Mouse (Mus musculus) ES-E14 (cell line): ENCODE measurements around the gene Nudt13. TPM values are rescaled to one million over a fixed set of nuclear protein-coding genes. Genes with fewer than 3 reads are reported as not detected.

Experiments
- DNase-seq: peaks from one replicate; pipeline ENCODE4 v3.0.0-alpha.2; 2013; ENCODE audit warnings: low read depth, low spot score
- H3K27ac ChIP-seq: 2 replicates; pipeline ENCODE4 v1.5.1; 2012; ENCODE audit warnings: low read depth, mild to moderate bottlenecking, low read length, moderate library complexity, mixed read lengths; ENCODE audit not compliant: poor library complexity, insufficient read depth, severe bottlenecking
- H3K36me3 ChIP-seq: 2 replicates; pipeline ENCODE4 v1.6.1; 2012; ENCODE audit warnings: mild to moderate bottlenecking, low read length, moderate library complexity, mixed read lengths; ENCODE audit not compliant: control insufficient read depth, poor library complexity, insufficient read depth, severe bottlenecking
- H3K4me1 ChIP-seq, 2 experiments: fragments of 150-350 bp in 1 of 2; sonication (generic) in 1 of 2; 2 replicates each; pipeline ENCODE4 v1.6.1; 2012; ENCODE audit warnings: low read length in 2 of 2, mild to moderate bottlenecking in 1 of 2, mixed read lengths in 1 of 2; ENCODE audit not compliant: control insufficient read depth in 2 of 2, insufficient read depth in 2 of 2, poor library complexity in 1 of 2
- H3K4me3 ChIP-seq, 2 experiments: fragments of 150-350 bp in 1 of 2; sonication (generic) in 1 of 2; 2 replicates each; pipeline ENCODE4 v1.5.1; 2012; ENCODE audit warnings: low read length in 2 of 2, low read depth in 1 of 2, mild to moderate bottlenecking in 1 of 2, mixed read lengths in 1 of 2; ENCODE audit not compliant: insufficient read depth in 1 of 2, poor library complexity in 1 of 2, severe bottlenecking in 1 of 2
- H3K9ac ChIP-seq: 2 replicates; pipeline ENCODE4 v1.6.1; 2012; ENCODE audit warnings: low read depth, mild to moderate bottlenecking, low read length, mixed read lengths; ENCODE audit not compliant: poor library complexity, insufficient read depth, severe bottlenecking
- H3K9me3 ChIP-seq: fragments of 150-350 bp; sonication (generic); 2 replicates; pipeline ENCODE4 v1.6.1; 2012; ENCODE audit warnings: low read depth, mild to moderate bottlenecking, low read length; ENCODE audit not compliant: control insufficient read depth, insufficient read depth
- CHD2 ChIP-seq: IDR thresholded peaks from 2 replicates; pipeline ENCODE4 v1.6.1; 2014; ENCODE audit warnings: mild to moderate bottlenecking, low read depth, low read length, inconsistent platforms
- HCFC1 ChIP-seq: IDR thresholded peaks from 2 replicates; pipeline ENCODE4 v1.6.1; 2012; ENCODE audit warnings: low read length, inconsistent platforms, borderline replicate concordance; ENCODE audit not compliant: insufficient read depth
- MAFK ChIP-seq: IDR thresholded peaks from 2 replicates; pipeline ENCODE4 v1.6.1; 2014; ENCODE audit warnings: mild to moderate bottlenecking, low read depth, low read length, inconsistent platforms; ENCODE audit not compliant: insufficient read depth
- ZC3H11A ChIP-seq: IDR thresholded peaks from 2 replicates; pipeline ENCODE4 v1.6.1; 2012; ENCODE audit warnings: low read depth, mild to moderate bottlenecking, inconsistent platforms, low read length, borderline replicate concordance
- ZNF384 ChIP-seq: IDR thresholded peaks from 2 replicates; pipeline ENCODE4 v1.6.1; 2012; ENCODE audit warnings: low read depth, low read length, inconsistent platforms
- in situ Hi-C, 2 experiments: fragments of 600-800 bp; cut with MboI; formaldehyde crosslinking; loops; one replicate each; pipeline ENCODE4 v1.15.1; 2025; ENCODE audit warnings: low sequenced_read_pairs in 2 of 2, inconsistent platforms in 1 of 2; ENCODE audit not compliant: unreplicated experiment in 2 of 2
- total RNA-seq: library from RNA; depleted of rRNA; stranded (reverse); fragments of 300-350 nt; gene quantifications from 2 replicates; pipeline ENCODE4 v1.2.3, GENCODE M21; 2012

The Nudt13 gene
- total RNA-seq, 1 experiment, result 9.4 TPM

DNA sequence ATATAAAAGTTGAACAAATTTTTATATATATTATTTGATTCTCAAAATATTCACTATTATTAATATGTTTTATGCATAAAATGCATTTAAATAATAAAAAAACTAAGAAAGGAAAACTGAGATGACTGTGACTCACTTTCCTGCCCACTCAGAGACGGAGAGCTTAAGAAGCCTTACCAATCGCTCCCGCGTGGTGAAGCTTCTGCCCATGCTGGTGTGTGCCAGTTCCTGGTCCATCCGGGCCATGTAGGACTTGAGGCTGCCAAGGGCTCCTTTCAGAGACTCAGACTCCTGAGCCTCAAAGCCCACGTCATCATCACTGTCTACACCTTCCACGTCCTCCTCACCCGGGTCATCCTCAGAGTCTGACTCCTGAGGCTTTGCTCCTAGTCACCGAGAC, 29.7 kb downstream of the Nudt13 start:
- in situ Hi-C loops, result no loop called here
- Histone ChIP-seq H3K9me3 (no peaks in the 10 kb centered on the region), H3K27ac (no peak overlapping the region), H3K4me3 (no peak overlapping the region), H3K36me3 (peaks cover 8% of the 10 kb centered on the region; the same call in 1 of the 2 replicates), H3K4me1 (peaks cover 0 to 2% of the 10 kb centered on the region in 2 experiments; a peak in 1 of 4 replicates), H3K9ac (no peak overlapping the region)
- TF ChIP-seq ZC3H11A, result no peak
- no peak for TF ChIP-seq CHD2
- no peak for TF ChIP-seq ZNF384
- TF ChIP-seq MAFK, result no peak
- no peak for TF ChIP-seq HCFC1
- DNase-seq, result no peak

- H3K36me3 ChIP-seq, result peaks cover 17% of the 10 kb centered on the region
- TF ChIP-seq HCFC1 (no peak), CHD2 (no peak), MAFK (no peak), ZC3H11A (no peak), ZNF384 (no peak)
- H3K9me3 ChIP-seq, result no peaks in the 10 kb centered on the region
- in situ Hi-C loops, result no loop called here
- H3K27ac ChIP-seq, result no peak overlapping the region
- DNase-seq, result peak; percentile 43
- H3K9ac ChIP-seq, result no peak overlapping the region
- H3K4me1 ChIP-seq, result peaks cover 0 to 2% of the 10 kb centered on the region in 2 experiments; a peak in 1 of 4 replicates
- H3K4me3 ChIP-seq, result peak overlapping the region in 1 of 2 experiments; percentile 6; a peak in 1 of 4 replicates
Measured at GRCm38 (mm10) chr14:20328474-20328873, 34.0 kb downstream of the Nudt13 start.

DNA sequence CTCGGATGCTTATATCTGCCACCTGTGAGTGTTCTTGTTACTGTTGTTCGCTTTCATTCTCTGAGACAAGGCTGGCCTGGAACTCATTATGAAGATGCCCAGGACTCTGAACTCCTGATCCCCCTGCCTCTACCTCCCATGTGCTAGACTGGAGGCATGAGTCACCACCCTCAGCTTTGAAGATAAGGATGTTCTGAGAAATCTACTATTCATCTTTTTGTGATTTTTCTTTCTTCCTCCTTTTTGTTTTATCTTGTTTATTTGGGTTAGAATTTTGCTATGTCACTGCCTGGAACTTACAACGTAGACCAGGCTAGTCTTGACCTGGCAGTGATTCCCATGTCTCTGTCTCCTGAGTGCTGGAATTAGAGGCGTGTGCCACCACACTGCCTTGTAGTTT, 36.8 kb downstream of the Nudt13 start:
- Histone ChIP-seq H3K9ac (no peak overlapping the region), H3K4me3 (no peak overlapping the region), H3K36me3 (peaks cover 30% of the 10 kb centered on the region), H3K9me3 (no peaks in the 10 kb centered on the region), H3K27ac (no peak overlapping the region), H3K4me1 (peaks cover 0 to 2% of the 10 kb centered on the region in 2 experiments; a peak in 1 of 4 replicates)
- DNase-seq, result no peak
- TF ChIP-seq HCFC1 (no peak), ZNF384 (no peak), ZC3H11A (no peak), MAFK (no peak), CHD2 (no peak)
- in situ Hi-C loops, result no loop called here

- in situ Hi-C loops, result no loop called here
- no peaks in the 10 kb centered on the region; the same call in 1 of the 2 replicates for H3K9me3 ChIP-seq
- H3K4me3 ChIP-seq, result no peak overlapping the region
- H3K4me1 ChIP-seq, result no peaks in the 10 kb centered on the region
- no peak overlapping the region for H3K27ac ChIP-seq
- DNase-seq, result no peak
- peaks cover 17% of the 10 kb centered on the region for H3K36me3 ChIP-seq
- H3K9ac ChIP-seq, result no peak overlapping the region
- no peak for TF ChIP-seq ZNF384
- no peak for TF ChIP-seq CHD2
- no peak for TF ChIP-seq HCFC1
- TF ChIP-seq MAFK, result no peak
- TF ChIP-seq ZC3H11A, result no peak
Measured at GRCm38 (mm10) chr14:20339415-20339814, 44.9 kb downstream of the Nudt13 start.

- no peaks in the 10 kb centered on the region for H3K4me1 ChIP-seq
- no peak for TF ChIP-seq MAFK
- TF ChIP-seq ZNF384, result no peak
- TF ChIP-seq CHD2, result no peak
- no peak for TF ChIP-seq HCFC1
- no peak for TF ChIP-seq ZC3H11A
- in situ Hi-C loops, result no loop called here
- peak; percentile 48 for DNase-seq
- H3K4me3 ChIP-seq, result no peak overlapping the region
- H3K9me3 ChIP-seq, result no peaks in the 10 kb centered on the region; the same call in 1 of the 2 replicates
- peaks cover 17% of the 10 kb centered on the region for H3K36me3 ChIP-seq
- no peak overlapping the region for H3K9ac ChIP-seq
- no peak overlapping the region for H3K27ac ChIP-seq
Measured at GRCm38 (mm10) chr14:20340149-20340548, 45.7 kb downstream of the Nudt13 start.
